Mouse (Mus musculus): Measurements from ENCODE around the gene Rab4b.

DNA sequence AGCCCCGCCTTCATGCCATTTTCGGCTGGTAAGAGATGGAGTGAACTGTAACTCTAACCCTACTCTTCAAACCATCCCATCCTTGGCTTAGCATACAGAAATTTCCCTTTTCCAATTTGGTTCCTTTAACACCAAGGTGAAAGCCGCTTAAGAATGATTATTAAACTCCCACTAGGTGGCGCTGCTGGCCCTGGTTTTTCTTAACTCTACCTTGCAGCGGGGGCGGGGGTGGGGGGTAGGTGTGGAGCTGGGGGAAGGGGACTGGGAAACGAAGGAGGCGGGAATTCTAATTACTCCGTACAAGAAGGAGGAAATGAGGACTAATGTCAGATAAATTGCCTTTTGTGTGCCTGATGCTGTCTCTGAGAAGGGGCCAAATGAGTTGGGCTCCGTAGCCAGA is 46.1 kb downstream of the Rab4b start:
- TF ChIP-seq CTCF (IDR thresholded peaks at IDR 0.05; ENCODE audit: control insufficient read depth, insufficient read depth, insufficient replicate concordance, low read depth, low read length) (peak; percentile 36; the same call in 1 of the 2 replicates), POLR2A (IDR thresholded peaks at IDR 0.05; ENCODE audit: control insufficient read depth, low read depth, low read length) (no peak)
